Mouse (Mus musculus) hindbrain, embryonic 10.5 days (tissue): ENCODE results near the gene Astl. TPM values are rescaled to one million over a fixed set of nuclear protein-coding genes. Genes with fewer than 3 reads are reported as not detected.

Experiments
- DNase-seq: peaks from one replicate; pipeline ENCODE4 v3.0.0-alpha.2; 2017; ENCODE audit warnings: low spot score
- H3K27ac ChIP-seq: fragments of 300-500 bp; sonication (generic); 2 replicates; pipeline ENCODE4 v1.5.1; 2016; ENCODE audit warnings: mild to moderate bottlenecking, moderate library complexity
- H3K27me3 ChIP-seq: fragments of 300-500 bp; sonication (generic); 2 replicates; pipeline ENCODE4 v1.6.1; 2016; ENCODE audit warnings: mild to moderate bottlenecking; ENCODE audit not compliant: poor library complexity, insufficient read depth, severe bottlenecking
- H3K36me3 ChIP-seq: fragments of 300-500 bp; sonication (generic); 2 replicates; pipeline ENCODE4 v1.6.1; 2016; ENCODE audit warnings: mild to moderate bottlenecking, moderate library complexity
- H3K4me1 ChIP-seq: fragments of 300-500 bp; sonication (generic); replicated peaks from 2 replicates; pipeline ENCODE4 v1.6.1; 2016; ENCODE audit warnings: mild to moderate bottlenecking
- H3K4me3 ChIP-seq: fragments of 300-500 bp; sonication (generic); 2 replicates; pipeline ENCODE4 v1.5.1; 2016; ENCODE audit warnings: mild to moderate bottlenecking, moderate library complexity
- H3K9me3 ChIP-seq: fragments of 300-500 bp; sonication (generic); 2 replicates; pipeline ENCODE4 v1.6.1; 2016; ENCODE audit warnings: mild to moderate bottlenecking, moderate library complexity
- WGBS: fragments of 180-500 bp; shearing (Covaris S2); methylation state at CpG from one replicate; pipeline ENCODE4 v1.1.7; 2016; 5-methylcytosine and 5-hydroxymethylcytosine counted together
- polyA plus RNA-seq: library from polyadenylated mRNA; unstranded; fragments of >200 nt; fragmentation: Nextera tagmentation; extraction: Ambion mirVana; gene quantifications from 2 replicates; pipeline ENCODE4 v1.2.1, GENCODE M21; 2016

Astl gene
- polyA plus RNA-seq, 1 experiment from 2014 or later = not detected

- H3K4me1 ChIP-seq = peaks cover 50% of the 10 kb centered on the region
- no peak overlapping the region for H3K4me3 ChIP-seq
- peak overlapping the region; percentile 70; the same call in 1 of the 2 replicates for H3K27ac ChIP-seq
- no peak for DNase-seq
- no peaks in the 10 kb centered on the region for H3K9me3 ChIP-seq
- H3K36me3 ChIP-seq = no peaks in the 10 kb centered on the region
- WGBS = 87% methylated on average over 3 of the region's 3 CpGs
- peaks cover 5% of the 10 kb centered on the region; the same call in 1 of the 2 replicates for H3K27me3 ChIP-seq
Observed at GRCm38 (mm10) chr2:127374131-127374530, 35.7 kb downstream of the Astl start.

- H3K27me3 ChIP-seq = peaks cover 5% of the 10 kb centered on the region; the same call in 1 of the 2 replicates
- H3K36me3 ChIP-seq = no peaks in the 10 kb centered on the region
- no peaks in the 10 kb centered on the region for H3K9me3 ChIP-seq
- no peak for DNase-seq
- no peak overlapping the region for H3K4me3 ChIP-seq
- peaks cover 44% of the 10 kb centered on the region for H3K4me1 ChIP-seq
- H3K27ac ChIP-seq = peak overlapping the region; percentile 70
- 74% methylated on average over 3 of the region's 3 CpGs for WGBS
Observed at GRCm38 (mm10) chr2:127375087-127375486, 36.6 kb downstream of the Astl start.

- H3K4me3 ChIP-seq = no peak overlapping the region
- WGBS = 57% methylated on average over 7 of the region's 7 CpGs
- H3K4me1 ChIP-seq = peaks cover 36% of the 10 kb centered on the region
- no peak for DNase-seq
- H3K9me3 ChIP-seq = no peaks in the 10 kb centered on the region
- 0 out of 2 replicates have a peak overlapping the region, but pooled peaks have one; percentile 29 for H3K27ac ChIP-seq
- H3K36me3 ChIP-seq = no peaks in the 10 kb centered on the region
- no peaks in the 10 kb centered on the region for H3K27me3 ChIP-seq
Observed at GRCm38 (mm10) chr2:127375759-127376341, 37.4 kb downstream of the Astl start.

- H3K27me3 ChIP-seq = no peaks in the 10 kb centered on the region
- peaks cover 29% of the 10 kb centered on the region for H3K4me1 ChIP-seq
- no peak overlapping the region for H3K27ac ChIP-seq
- H3K4me3 ChIP-seq = no peak overlapping the region
- H3K9me3 ChIP-seq = no peaks in the 10 kb centered on the region
- no peak for DNase-seq
- 80% methylated on average over 6 of the region's 6 CpGs for WGBS
- no peaks in the 10 kb centered on the region for H3K36me3 ChIP-seq
Observed at GRCm38 (mm10) chr2:127376423-127377051, 38.1 kb downstream of the Astl start.

- Histone ChIP-seq H3K9me3 (no peaks in the 10 kb centered on the region), H3K27me3 (no peaks in the 10 kb centered on the region), H3K36me3 (no peaks in the 10 kb centered on the region), H3K27ac (peak overlapping the region; percentile 16; the same call in 1 of the 2 replicates), H3K4me3 (no peak overlapping the region), H3K4me1 (peaks cover 28% of the 10 kb centered on the region)
- DNase-seq = no peak
- WGBS = 70% methylated on average over 7 of the region's 7 CpGs
Observed at GRCm38 (mm10) chr2:127377942-127378610, 39.6 kb downstream of the Astl start.

- 72% methylated on average over 7 of the region's 7 CpGs for WGBS
- H3K27me3 ChIP-seq = no peaks in the 10 kb centered on the region
- no peaks in the 10 kb centered on the region for H3K36me3 ChIP-seq
- no peak overlapping the region for H3K4me3 ChIP-seq
- H3K27ac ChIP-seq = no peak overlapping the region
- peaks cover 28% of the 10 kb centered on the region for H3K4me1 ChIP-seq
- no peaks in the 10 kb centered on the region for H3K9me3 ChIP-seq
- no peak for DNase-seq
Observed at GRCm38 (mm10) chr2:127378611-127378990, 40.2 kb downstream of the Astl start.

GRCm38 (mm10) chr2:127379250-127379649 lies 40.8 kb downstream of the Astl start:
- DNase-seq = no peak
- Histone ChIP-seq H3K36me3 (no peaks in the 10 kb centered on the region), H3K4me1 (peaks cover 28% of the 10 kb centered on the region), H3K27me3 (no peaks in the 10 kb centered on the region), H3K4me3 (no peak overlapping the region), H3K27ac (0 out of 2 replicates have a peak overlapping the region, but pooled peaks have one; percentile 1), H3K9me3 (no peaks in the 10 kb centered on the region)
- WGBS = 79% methylated on average over 3 of the region's 3 CpGs

- no peak for DNase-seq
- Histone ChIP-seq H3K27me3 (no peaks in the 10 kb centered on the region), H3K36me3 (no peaks in the 10 kb centered on the region), H3K4me1 (peaks cover 6% of the 10 kb centered on the region), H3K27ac (no peak overlapping the region), H3K9me3 (no peaks in the 10 kb centered on the region), H3K4me3 (no peak overlapping the region)
- 66% methylated on average over 7 of the region's 7 CpGs for WGBS
Observed at GRCm38 (mm10) chr2:127383881-127384280, 45.4 kb downstream of the Astl start.

GRCm38 (mm10) chr2:127387521-127387920 lies 49.1 kb downstream of the Astl start:
- Histone ChIP-seq H3K4me3 (no peak overlapping the region), H3K9me3 (no peaks in the 10 kb centered on the region), H3K36me3 (no peaks in the 10 kb centered on the region), H3K27ac (no peak overlapping the region), H3K4me1 (peaks cover 4% of the 10 kb centered on the region; the same call in 1 of the 2 replicates), H3K27me3 (no peaks in the 10 kb centered on the region)
- no peak for DNase-seq
- WGBS = 82% methylated on average over 2 of the region's 2 CpGs

- no peak overlapping the region for H3K27ac ChIP-seq
- no peak overlapping the region for H3K4me3 ChIP-seq
- DNase-seq = no peak
- H3K36me3 ChIP-seq = no peaks in the 10 kb centered on the region
- no peaks in the 10 kb centered on the region for H3K9me3 ChIP-seq
- H3K27me3 ChIP-seq = no peaks in the 10 kb centered on the region
- WGBS = 84% methylated on average over 3 of the region's 3 CpGs
- peaks cover 4% of the 10 kb centered on the region; the same call in 1 of the 2 replicates for H3K4me1 ChIP-seq
Observed at GRCm38 (mm10) chr2:127390352-127390751, 51.9 kb downstream of the Astl start.

- whole genome bisulfite sequencing = 75% methylated on average over 4 of the region's 4 CpGs
- Histone ChIP-seq H3K36me3 (no peaks in the 10 kb centered on the region), H3K4me1 (peaks cover 5% of the 10 kb centered on the region; the same call in 1 of the 2 replicates), H3K27me3 (no peaks in the 10 kb centered on the region), H3K9me3 (no peaks in the 10 kb centered on the region), H3K27ac (no peak overlapping the region), H3K4me3 (no peak overlapping the region)
- no peak for DNase-seq
Observed at GRCm38 (mm10) chr2:127390846-127391245, 52.4 kb downstream of the Astl start.

- DNase-seq = no peak
- H3K9me3 ChIP-seq = no peaks in the 10 kb centered on the region
- peaks cover 6% of the 10 kb centered on the region; the same call in 1 of the 2 replicates for H3K4me1 ChIP-seq
- H3K36me3 ChIP-seq = no peaks in the 10 kb centered on the region
- H3K4me3 ChIP-seq = no peak overlapping the region
- no peaks in the 10 kb centered on the region for H3K27me3 ChIP-seq
- WGBS = 71% methylated on average over 3 of the region's 3 CpGs
- H3K27ac ChIP-seq = no peak overlapping the region
Observed at GRCm38 (mm10) chr2:127391323-127391722, 52.9 kb downstream of the Astl start.

GRCm38 (mm10) chr2:127394606-127395161 lies 56.2 kb downstream of the Astl start:
- Histone ChIP-seq H3K36me3 (no peaks in the 10 kb centered on the region), H3K4me1 (peaks cover 7% of the 10 kb centered on the region; the same call in 1 of the 2 replicates), H3K27ac (no peak overlapping the region), H3K27me3 (no peaks in the 10 kb centered on the region), H3K9me3 (no peaks in the 10 kb centered on the region), H3K4me3 (no peak overlapping the region)
- 83% methylated on average over 5 of the region's 5 CpGs for WGBS
- DNase-seq = no peak
